Mouse (Mus musculus) heart, adult 2 months (tissue): ENCODE results near the gene Tomm20l.

Experiments
- CTCF ChIP-seq: fragments of 200-600 bp; IDR thresholded peaks from 2 replicates; pipeline ENCODE4 v1.8.1; 2022; ENCODE audit warnings: antibody characterized with exemption, mild to moderate bottlenecking, moderate library complexity
- POLR2A ChIP-seq: fragments of 200-500 bp; IDR thresholded peaks from 2 replicates; pipeline ENCODE4 v1.6.1; 2011; ENCODE audit warnings: mild to moderate bottlenecking, low read depth, low read length, control low read depth; ENCODE audit not compliant: insufficient read depth

DNA sequence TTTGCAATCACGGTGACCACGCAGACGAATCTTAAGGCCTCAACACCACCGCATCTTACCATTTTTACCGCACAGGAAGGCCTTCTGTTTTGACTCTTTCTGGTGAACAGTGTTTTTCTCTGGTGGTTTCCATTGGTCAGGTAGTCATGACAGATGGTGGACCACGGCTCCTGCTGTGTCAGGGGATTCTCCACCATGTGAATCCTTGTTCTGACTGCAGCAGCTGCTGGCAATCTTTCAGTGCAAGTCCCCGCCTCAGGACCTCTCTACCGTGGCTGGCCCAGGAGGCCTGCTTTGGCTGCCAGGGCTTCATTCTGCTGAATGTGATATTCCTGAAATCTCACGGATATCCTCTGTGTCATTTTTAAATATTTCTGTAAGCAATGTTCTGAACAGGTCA lies 12.1 kb downstream of the Tomm20l start:
- TF ChIP-seq CTCF (no peak), POLR2A (no peak)
